Mouse (Mus musculus) limb, embryonic 14.5 days (tissue): ENCODE data around the gene Hist2h2aa2. TPM values are rescaled to one million over a fixed set of nuclear protein-coding genes. Genes with fewer than 3 reads are reported as not detected.
"Not testable (repeated sequence)": the region's sequence is repeated elsewhere in the genome, so short reads cannot be mapped to it uniquely, and the experiment has no call there.

Experiments used
- ATAC-seq: fragments of 200-750 bp; cut with Nextera tagmentation; 2 replicates; pipeline ENCODE4 v1.8.0; 2017; ENCODE audit warnings: low read depth, moderate number of reproducible peaks, moderate TSS enrichment; ENCODE audit not compliant: low FRiP score
- DNase-seq: peaks from one replicate; pipeline ENCODE4 v3.0.0-alpha.2; 2015; ENCODE audit warnings: low spot score
- H3K27ac ChIP-seq: fragments of 300-500 bp; sonication (generic); replicated peaks from 2 replicates; pipeline ENCODE4 v1.5.1; 2014; ENCODE audit warnings: low read depth, mild to moderate bottlenecking, low read length, moderate library complexity, mixed read lengths
- H3K27me3 ChIP-seq: fragments of 300-500 bp; sonication (generic); 2 replicates; pipeline ENCODE4 v1.6.1; 2014; ENCODE audit warnings: low read length, mixed read lengths; ENCODE audit not compliant: control insufficient read depth, insufficient read depth
- H3K36me3 ChIP-seq: fragments of 300-500 bp; sonication (generic); 2 replicates; pipeline ENCODE4 v1.6.1; 2014; ENCODE audit warnings: mild to moderate bottlenecking, low read length, moderate library complexity, mixed read lengths; ENCODE audit not compliant: control insufficient read depth, insufficient read depth
- H3K4me1 ChIP-seq: fragments of 300-500 bp; sonication (generic); 2 replicates; pipeline ENCODE4 v1.6.1; 2014; ENCODE audit warnings: antibody characterized with exemption, low read length, mixed read lengths; ENCODE audit not compliant: control insufficient read depth, insufficient read depth
- H3K4me2 ChIP-seq: fragments of 300-500 bp; sonication (generic); replicated peaks from 2 replicates; pipeline ENCODE4 v1.6.1; 2014; ENCODE audit warnings: low read depth, mild to moderate bottlenecking, low read length, moderate library complexity; ENCODE audit not compliant: severe bottlenecking
- H3K4me3 ChIP-seq: fragments of 300-500 bp; sonication (generic); replicated peaks from 2 replicates; pipeline ENCODE4 v1.5.1; 2014; ENCODE audit warnings: low read length
- H3K9ac ChIP-seq: fragments of 300-500 bp; sonication (generic); 2 replicates; pipeline ENCODE4 v1.6.1; 2014; ENCODE audit warnings: mild to moderate bottlenecking, low read depth, low read length, moderate library complexity; ENCODE audit not compliant: severe bottlenecking
- H3K9me3 ChIP-seq: fragments of 300-500 bp; sonication (generic); 2 replicates; pipeline ENCODE4 v1.6.1; 2016; ENCODE audit warnings: low read length; ENCODE audit not compliant: control insufficient read depth
- POLR2A ChIP-seq: fragments of 200-500 bp; IDR thresholded peaks from 2 replicates; pipeline ENCODE4 v1.8.0; 2012; ENCODE audit warnings: inconsistent platforms, mild to moderate bottlenecking, moderate library complexity, borderline replicate concordance; ENCODE audit not compliant: insufficient read depth, insufficient read length; ENCODE audit errors: extremely low read depth
- WGBS: fragments of 180-500 bp; shearing (Covaris S2); extraction: QIAGEN DNeasy Blood & Tissue Kit; methylation state at CpG from one replicate; pipeline ENCODE4 v1.1.7; 2014; 5-methylcytosine and 5-hydroxymethylcytosine counted together
- polyA plus RNA-seq, 2 experiments: library from polyadenylated mRNA; depleted of rRNA in 1 of 2; stranded (reverse) in 1 of 2; unstranded in 1 of 2; fragments of >200 nt; fragmentation: Nextera tagmentation in 1 of 2; extraction: Ambion mirVana in 1 of 2; gene quantifications; 2 replicates each; pipeline versions ENCODE4 v1.2.1 to v1.2.3; 2012 to 2014

The Hist2h2aa2 gene
- polyA plus RNA-seq, 2 experiments, result 9.7 to 30.9 TPM

DNA sequence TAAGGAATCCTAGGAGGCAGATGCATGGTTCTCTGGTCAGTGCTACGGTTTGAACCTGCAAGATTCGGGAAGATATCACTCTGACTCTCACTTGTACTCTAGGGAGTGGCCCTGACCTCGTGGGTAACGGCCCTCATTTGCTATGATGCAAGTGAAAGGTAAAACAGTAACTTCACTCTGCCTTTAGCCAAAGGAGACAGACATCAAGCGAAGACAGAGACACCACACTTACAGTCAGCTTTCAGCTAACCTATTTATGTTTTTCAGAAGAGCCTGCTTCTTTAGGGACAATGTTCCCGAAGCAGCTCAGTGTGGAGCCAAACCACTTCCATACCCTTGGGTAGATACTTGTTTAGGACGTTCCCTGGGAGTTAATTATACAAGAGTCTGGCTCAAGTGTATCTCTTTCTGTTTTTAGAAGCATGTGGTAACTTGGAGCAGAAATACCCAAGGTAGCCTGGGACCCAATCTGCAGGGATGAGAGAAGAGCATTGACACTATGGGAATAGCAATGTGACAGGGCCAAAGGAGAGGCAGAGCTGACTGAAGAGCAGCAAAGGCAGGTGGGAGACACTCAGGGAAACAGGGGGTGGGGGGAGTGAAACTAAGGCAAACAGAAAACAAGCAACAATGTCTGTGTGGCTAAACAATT, 4.0 kb upstream of the Hist2h2aa2 start:
- peaks cover 20% of the 10 kb centered on the region for H3K4me1 ChIP-seq
- H3K27me3 ChIP-seq, result no peaks in the 10 kb centered on the region
- H3K36me3 ChIP-seq, result no peaks in the 10 kb centered on the region
- 78% methylated on average over 7 of the region's 7 CpGs for WGBS
- DNase-seq (no peak), ATAC-seq (no peak)
- TF ChIP-seq POLR2A, result no peak
- no peaks in the 10 kb centered on the region for H3K9me3 ChIP-seq
- peak overlapping the region; percentile 68 for H3K9ac ChIP-seq
- H3K4me3 ChIP-seq, result peak overlapping the region; percentile 52; the same call in 1 of the 2 replicates
- H3K27ac ChIP-seq, result peak overlapping the region; percentile 96
- peak overlapping the region; percentile 58 for H3K4me2 ChIP-seq

DNA sequence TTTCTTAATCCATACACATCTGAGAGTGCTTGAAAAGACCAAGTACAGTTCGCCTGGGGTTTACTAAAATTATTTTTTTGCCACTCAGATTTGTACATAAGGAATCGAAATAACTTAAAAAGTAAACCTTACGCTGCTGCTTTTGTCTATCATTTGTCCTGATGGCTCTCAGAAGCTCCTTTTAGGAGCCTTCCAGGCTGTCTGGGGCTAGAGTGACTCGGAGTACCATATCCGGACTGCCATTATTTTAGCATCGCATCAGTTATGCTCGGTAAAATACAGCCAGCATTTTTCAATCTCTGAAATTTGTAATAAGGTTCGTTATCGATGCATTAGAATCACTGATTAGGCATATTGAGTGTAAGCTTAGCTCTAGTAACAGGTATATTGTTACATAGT, 722 bp upstream of the Hist2h2aa2 start:
- H3K9me3 ChIP-seq, result no peaks in the 10 kb centered on the region
- no peaks in the 10 kb centered on the region for H3K36me3 ChIP-seq
- WGBS, result 82% methylated on average over 9 of the region's 9 CpGs
- ATAC-seq (no peak), DNase-seq (no peak)
- H3K4me2 ChIP-seq, result peak overlapping the region; percentile 40
- no peak for TF ChIP-seq POLR2A
- no peaks in the 10 kb centered on the region for H3K27me3 ChIP-seq
- H3K27ac ChIP-seq, result peak overlapping the region; percentile 80
- H3K4me3 ChIP-seq, result peak overlapping the region; percentile 22
- H3K4me1 ChIP-seq, result peaks cover 19% of the 10 kb centered on the region
- peak overlapping the region; percentile 42 for H3K9ac ChIP-seq

DNA sequence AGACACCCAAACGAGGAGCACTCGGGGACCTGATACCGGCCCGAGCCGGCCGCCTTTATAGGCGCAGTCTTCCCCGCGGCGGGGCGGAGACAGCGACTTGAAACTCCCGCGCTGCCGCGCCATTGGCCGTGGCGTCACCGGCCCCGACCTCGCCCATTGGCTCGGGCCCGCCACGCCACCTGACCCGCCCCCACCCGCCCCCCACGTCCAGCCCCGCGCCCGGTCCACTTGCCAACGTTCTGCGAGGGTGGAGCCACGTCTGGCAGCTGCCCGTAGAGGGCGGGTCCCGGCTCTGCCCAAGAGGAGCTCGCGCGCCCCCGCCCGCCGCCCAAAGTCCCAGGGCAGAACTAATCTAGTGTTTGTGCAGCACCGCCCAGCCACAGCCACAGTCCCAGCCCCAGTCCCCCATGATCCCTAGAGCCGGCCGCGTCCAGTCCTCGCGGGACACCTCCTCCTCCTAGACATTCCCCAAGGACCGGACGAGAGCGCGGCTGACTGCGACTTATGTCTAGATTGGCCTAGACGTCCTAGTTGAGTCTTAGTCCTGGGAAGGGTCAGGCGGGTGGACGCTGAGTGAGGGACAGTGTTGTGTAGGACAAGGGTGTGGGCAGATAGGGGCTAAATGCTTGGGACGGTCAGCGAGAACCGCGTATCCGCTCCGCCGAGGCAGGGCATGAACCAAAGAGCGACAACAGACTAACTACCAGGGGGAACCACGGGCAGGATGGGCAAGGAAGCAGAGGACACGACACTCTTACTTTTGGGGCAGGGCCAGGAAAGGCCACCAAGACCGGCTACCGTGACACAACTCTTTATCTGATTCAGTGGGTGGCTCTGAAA, 902 bp downstream of the Hist2h2aa2 start, which contains the start of gene Hist2h3c2:
Hist2h3c2 (minus strand) TSS at position 174 of the 840 bp plus-strand sequence.
- peak within 1 kb of the TSS; percentile 66 for H3K9ac ChIP-seq

DNA sequence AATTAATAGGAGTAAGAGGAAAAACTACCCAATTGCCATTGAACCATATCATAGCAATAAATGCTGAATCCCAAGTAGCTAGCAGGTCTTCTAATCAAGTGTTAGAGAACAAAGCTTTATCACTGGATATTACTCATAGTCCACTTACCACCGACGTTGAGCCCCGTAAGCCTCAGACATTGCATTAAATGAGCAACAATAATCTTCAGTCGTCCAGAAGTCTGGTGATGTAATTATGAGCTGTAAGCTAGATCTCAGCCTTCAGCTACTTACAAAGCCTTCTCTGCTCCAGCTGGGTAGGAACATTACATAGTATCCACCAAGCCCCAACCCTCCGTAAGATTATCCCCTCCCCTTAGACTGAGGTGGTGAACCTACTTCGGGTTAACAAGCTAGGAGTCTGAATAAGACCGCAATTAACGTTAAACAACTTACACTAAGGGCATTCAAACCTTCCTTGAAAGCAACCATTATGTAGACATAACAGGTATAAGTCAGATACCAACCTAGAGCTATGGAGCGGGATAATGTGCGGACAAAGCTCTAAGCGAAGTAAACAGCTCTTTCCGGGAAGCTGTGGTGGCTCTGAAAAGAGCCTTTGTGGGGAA, 2.1 kb downstream of the Hist2h2aa2 start:
- Histone ChIP-seq H3K4me2 (peak overlapping the region; percentile 52), H3K27me3 (no peaks in the 10 kb centered on the region), H3K4me1 (peaks cover 10% of the 10 kb centered on the region; the same call in 1 of the 2 replicates), H3K9me3 (no peaks in the 10 kb centered on the region), H3K27ac (peak overlapping the region; percentile 68), H3K36me3 (no peaks in the 10 kb centered on the region), H3K9ac (peak overlapping the region; percentile 66), H3K4me3 (peak overlapping the region; percentile 41)
- under 1% methylated on average over 12 of the region's 12 CpGs for WGBS
- ATAC-seq, result no peak
- DNase-seq, result peak; percentile 32
- TF ChIP-seq POLR2A, result peak; percentile 45; the same call in 1 of the 2 replicates

More for the DNA sequence above, 902 bp downstream of the Hist2h2aa2 start, which contains the start of gene Hist2h3c2:
- Histone ChIP-seq H3K4me3 (peak within 1 kb of the TSS; percentile 41), H3K4me2 (peak within 1 kb of the TSS; percentile 52), H3K4me1 (peaks cover 15% of the 10 kb centered on the region), H3K27ac (peak within 1 kb of the TSS; percentile 68)
- peak; percentile 86 for ATAC-seq
- WGBS, result 0% methylated on average over 9 of the region's 68 CpGs
- not testable (repeated sequence) for H3K9me3 ChIP-seq, H3K36me3 ChIP-seq, H3K27me3 ChIP-seq, DNase-seq

DNA sequence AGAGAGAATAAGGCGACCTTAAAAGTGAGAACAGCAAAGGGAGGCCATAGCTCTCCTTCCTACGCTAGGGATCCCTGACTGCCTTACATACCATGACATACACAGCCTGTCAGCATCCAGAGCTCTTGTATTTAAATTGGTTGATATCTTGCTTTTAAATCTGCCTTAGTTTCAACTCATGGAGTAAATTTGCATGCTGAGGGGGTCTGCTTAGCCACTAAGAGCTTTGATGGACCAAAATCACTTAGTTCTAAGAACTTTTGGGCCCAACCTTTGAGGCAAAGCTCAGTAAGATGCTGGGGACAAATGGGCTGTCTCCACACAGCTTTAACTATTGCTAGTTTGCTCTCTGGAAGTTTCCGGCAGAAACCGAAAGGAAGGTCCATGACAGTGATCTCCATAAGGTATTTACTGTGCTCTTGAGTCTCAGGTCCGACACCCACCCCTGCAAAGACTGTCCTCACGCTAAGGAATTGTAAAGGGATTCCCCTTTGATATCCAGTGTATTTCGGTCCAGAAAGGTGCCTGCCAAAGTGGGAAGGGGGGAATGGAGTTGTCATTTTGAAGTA, 2.7 kb downstream of the Hist2h2aa2 start:
- no peak for ATAC-seq
- H3K4me1 ChIP-seq, result peaks cover 7% of the 10 kb centered on the region; the same call in 1 of the 2 replicates
- H3K9ac ChIP-seq, result peak overlapping the region; percentile 66
- peak overlapping the region; percentile 68 for H3K27ac ChIP-seq
- WGBS, result 19% methylated on average over 7 of the region's 7 CpGs
- no peaks in the 10 kb centered on the region for H3K9me3 ChIP-seq
- 0 out of 2 replicates have a peak, but pooled peaks have one; percentile 39 for TF ChIP-seq POLR2A
- peak overlapping the region; percentile 52 for H3K4me2 ChIP-seq
- no peaks in the 10 kb centered on the region for H3K27me3 ChIP-seq
- no peaks in the 10 kb centered on the region for H3K36me3 ChIP-seq
- peak overlapping the region; percentile 41 for H3K4me3 ChIP-seq
- no peak for DNase-seq
